Mouse (Mus musculus): Measurements from ENCODE around the gene Best3.

The Best3 gene

GRCm38 (mm10) chr10:116986264-116987082 is at the start of gene Best3:
Best3 (plus strand) TSS chr10:116986314.
- Histone ChIP-seq H3K4me3 (replicated peaks; ENCODE audit: low read length) (peak within 1 kb of the TSS; percentile 26; the same call in 1 of the 2 replicates), H3K36me3 (ENCODE audit: insufficient read depth, low read length) (no peaks in the 10 kb centered on the region), H3K9me3 (ENCODE audit: low read length) (no peaks in the 10 kb centered on the region), H3K27me3 (ENCODE audit: insufficient read depth, low read length) (peaks cover 17% of the 10 kb centered on the region), H3K4me1 (replicated peaks; ENCODE audit: low read depth, low read length) (peaks cover 38% of the 10 kb centered on the region)
- TF ChIP-seq CTCF (conservative IDR thresholded peaks at IDR 0.05; ENCODE audit: low read length) = no peak
- TF ChIP-seq POU5F1 (IDR thresholded peaks at IDR 0.05; ENCODE audit: borderline replicate concordance, low read length) = no peak
- no peak for TF ChIP-seq NANOG (IDR thresholded peaks at IDR 0.05; ENCODE audit: borderline replicate concordance, low read length)

DNA sequence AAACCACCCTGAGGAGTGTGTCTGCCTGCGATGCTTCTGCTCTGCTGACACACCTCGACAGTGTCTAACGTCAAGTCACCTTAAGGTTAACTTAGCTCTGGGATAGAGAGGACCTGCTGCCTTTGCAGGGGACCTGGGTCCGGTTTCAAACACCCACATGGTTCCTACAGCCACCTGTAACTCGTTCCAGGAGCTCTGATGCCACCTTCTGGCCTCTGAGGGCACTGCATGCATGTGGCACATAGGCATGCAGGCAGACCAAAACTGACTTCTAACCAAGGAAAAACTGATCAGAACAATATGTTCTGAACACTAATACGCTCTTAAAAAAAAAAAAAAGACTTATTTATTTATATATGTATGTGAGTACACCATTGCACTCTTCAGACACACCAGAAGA is 43.1 kb upstream of the Best3 start:
- Histone ChIP-seq H3K36me3 (ENCODE audit: insufficient read depth, low read length) (peaks cover 25% of the 10 kb centered on the region), H3K4me1 (replicated peaks; ENCODE audit: low read depth, low read length) (peaks cover 37% of the 10 kb centered on the region), H3K9me3 (ENCODE audit: low read length) (peaks cover 4% of the 10 kb centered on the region), H3K4me3 (replicated peaks; ENCODE audit: low read length) (no peak overlapping the region), H3K27me3 (ENCODE audit: insufficient read depth, low read length) (no peaks in the 10 kb centered on the region)
- TF ChIP-seq NANOG (IDR thresholded peaks at IDR 0.05; ENCODE audit: borderline replicate concordance, low read length) = no peak
- TF ChIP-seq CTCF (conservative IDR thresholded peaks at IDR 0.05; ENCODE audit: low read length) = peak; percentile 76
- TF ChIP-seq POU5F1 (IDR thresholded peaks at IDR 0.05; ENCODE audit: borderline replicate concordance, low read length) = no peak

DNA sequence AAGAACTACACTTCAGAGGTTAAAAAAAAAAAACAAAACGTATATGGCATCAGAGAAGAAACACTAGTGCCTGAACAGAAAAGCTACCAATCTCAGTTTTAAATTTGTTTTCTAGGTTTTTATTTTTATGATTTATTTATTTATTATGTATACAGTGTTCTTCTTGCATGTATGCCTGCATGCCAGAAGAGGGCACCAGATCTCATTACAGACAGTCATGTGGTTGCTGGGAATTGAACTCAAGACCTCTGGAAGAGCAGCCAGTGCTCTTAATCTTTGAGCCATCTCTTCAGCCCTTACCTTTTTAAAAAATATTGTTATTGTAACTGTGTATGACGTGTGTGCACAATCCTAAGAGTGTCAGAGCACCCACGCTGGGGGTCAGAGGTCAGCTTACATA is 42.0 kb upstream of the Best3 start:
- no peaks in the 10 kb centered on the region for H3K27me3 ChIP-seq (ENCODE audit: insufficient read depth, low read length)
- H3K9me3 ChIP-seq (ENCODE audit: low read length) = peaks cover 4% of the 10 kb centered on the region
- H3K4me3 ChIP-seq (replicated peaks; ENCODE audit: low read length) = no peak overlapping the region
- TF ChIP-seq POU5F1 (IDR thresholded peaks at IDR 0.05; ENCODE audit: borderline replicate concordance, low read length) = no peak
- peak; percentile 23; the same call in 1 of the 2 replicates for TF ChIP-seq CTCF (conservative IDR thresholded peaks at IDR 0.05; ENCODE audit: low read length)
- peaks cover 46% of the 10 kb centered on the region for H3K4me1 ChIP-seq (replicated peaks; ENCODE audit: low read depth, low read length)
- peaks cover 14% of the 10 kb centered on the region for H3K36me3 ChIP-seq (ENCODE audit: insufficient read depth, low read length)

- Histone ChIP-seq H3K9me3 (ENCODE audit: low read length) (peaks cover 4% of the 10 kb centered on the region), H3K36me3 (ENCODE audit: insufficient read depth, low read length) (peaks cover 10% of the 10 kb centered on the region), H3K4me1 (replicated peaks; ENCODE audit: low read depth, low read length) (peaks cover 48% of the 10 kb centered on the region), H3K27me3 (ENCODE audit: insufficient read depth, low read length) (no peaks in the 10 kb centered on the region), H3K4me3 (replicated peaks; ENCODE audit: low read length) (no peak overlapping the region)
- TF ChIP-seq NANOG (IDR thresholded peaks at IDR 0.05; ENCODE audit: borderline replicate concordance, low read length) (no peak), POU5F1 (IDR thresholded peaks at IDR 0.05; ENCODE audit: borderline replicate concordance, low read length) (no peak), CTCF (conservative IDR thresholded peaks at IDR 0.05; ENCODE audit: low read length) (no peak)
These were observed 41.2 kb upstream of the Best3 start for GRCm38 (mm10) chr10:116944940-116945339.

- H3K9me3 ChIP-seq (ENCODE audit: low read length) = no peaks in the 10 kb centered on the region
- H3K36me3 ChIP-seq (ENCODE audit: insufficient read depth, low read length) = no peaks in the 10 kb centered on the region
- H3K4me3 ChIP-seq (replicated peaks; ENCODE audit: low read length) = no peak overlapping the region
- H3K27me3 ChIP-seq (ENCODE audit: insufficient read depth, low read length) = no peaks in the 10 kb centered on the region
- H3K4me1 ChIP-seq (replicated peaks; ENCODE audit: low read depth, low read length) = peaks cover 51% of the 10 kb centered on the region
- no peak for TF ChIP-seq POU5F1 (IDR thresholded peaks at IDR 0.05; ENCODE audit: borderline replicate concordance, low read length)
- TF ChIP-seq CTCF (conservative IDR thresholded peaks at IDR 0.05; ENCODE audit: low read length) = no peak
- no peak for TF ChIP-seq NANOG (IDR thresholded peaks at IDR 0.05; ENCODE audit: borderline replicate concordance, low read length)
These were observed 37.7 kb upstream of the Best3 start for GRCm38 (mm10) chr10:116948414-116948813.

DNA sequence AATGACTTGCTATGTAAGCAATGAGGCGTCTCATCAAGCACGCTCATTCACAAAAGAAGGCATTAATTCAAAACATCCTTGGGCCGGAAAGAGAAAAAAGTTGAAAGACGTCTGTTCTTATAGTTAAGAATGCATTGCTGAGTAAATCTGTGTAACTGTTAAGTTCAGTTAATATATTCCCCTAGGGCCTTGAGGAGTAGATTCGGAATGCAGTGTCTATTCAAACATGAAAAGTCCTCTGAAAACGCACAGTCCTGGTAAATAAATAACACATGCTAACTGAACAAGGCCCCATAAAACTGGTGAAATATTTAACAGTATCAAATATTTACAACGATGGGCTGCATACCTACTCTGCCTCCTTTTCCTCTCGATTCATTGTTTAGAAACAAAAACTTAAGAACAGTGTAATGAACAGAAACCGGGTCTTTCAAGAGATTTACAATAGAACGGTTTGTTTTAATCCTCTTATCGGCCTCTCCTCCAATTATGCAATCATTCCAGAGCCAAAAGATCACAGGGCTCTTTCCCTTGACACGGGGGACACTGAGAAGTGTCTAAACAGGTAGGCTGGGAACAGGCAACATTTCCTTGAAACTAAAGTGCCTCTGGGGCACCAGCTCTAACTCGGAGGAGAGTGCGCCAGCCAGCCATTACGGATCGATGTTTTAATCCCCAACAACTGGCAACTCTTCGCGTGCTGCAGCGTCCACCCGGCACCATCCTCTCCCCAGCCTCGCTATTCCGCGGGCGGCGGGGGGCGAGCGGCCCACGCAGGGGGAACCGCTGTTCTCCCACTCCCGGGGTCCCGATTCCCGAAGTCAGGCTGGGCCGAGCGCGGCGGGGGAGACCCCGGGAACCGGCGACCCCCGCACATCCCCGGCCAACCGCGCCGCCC is 36.8 kb upstream of the Best3 start:
- Histone ChIP-seq H3K4me1 (replicated peaks; ENCODE audit: low read depth, low read length) (peaks cover 51% of the 10 kb centered on the region), H3K27me3 (ENCODE audit: insufficient read depth, low read length) (no peaks in the 10 kb centered on the region), H3K9me3 (ENCODE audit: low read length) (no peaks in the 10 kb centered on the region), H3K4me3 (replicated peaks; ENCODE audit: low read length) (peak overlapping the region; percentile 91), H3K36me3 (ENCODE audit: insufficient read depth, low read length) (no peaks in the 10 kb centered on the region)
- TF ChIP-seq CTCF (conservative IDR thresholded peaks at IDR 0.05; ENCODE audit: low read length) (no peak), POU5F1 (IDR thresholded peaks at IDR 0.05; ENCODE audit: borderline replicate concordance, low read length) (no peak), NANOG (IDR thresholded peaks at IDR 0.05; ENCODE audit: borderline replicate concordance, low read length) (0 out of 2 replicates have a peak, but pooled peaks have one; percentile 24)

GRCm38 (mm10) chr10:116950009-116950769 is 35.9 kb upstream of the Best3 start, which contains the start of gene Rab3ip:
Rab3ip (minus strand) TSS chr10:116950769.
- H3K4me1 ChIP-seq (replicated peaks; ENCODE audit: low read depth, low read length) = peaks cover 47% of the 10 kb centered on the region
- 0 out of 2 replicates have a peak, but pooled peaks cover under 1% of the 10 kb centered on the region for H3K9me3 ChIP-seq (ENCODE audit: low read length)
- TF ChIP-seq CTCF (conservative IDR thresholded peaks at IDR 0.05; ENCODE audit: low read length) (peak; percentile 39), POU5F1 (IDR thresholded peaks at IDR 0.05; ENCODE audit: borderline replicate concordance, low read length) (no peak)
- H3K4me3 ChIP-seq (replicated peaks; ENCODE audit: low read length) = peak within 1 kb of the TSS; percentile 91
- no peaks in the 10 kb centered on the region for H3K36me3 ChIP-seq (ENCODE audit: insufficient read depth, low read length)
- no peaks in the 10 kb centered on the region for H3K27me3 ChIP-seq (ENCODE audit: insufficient read depth, low read length)

Measured in E14TG2a.4 (cell line).